Mouse (Mus musculus) embryo, embryonic 11 days (tissue): ENCODE measurements around the gene Usp51.
A peak's percentile ranks its signal among the peaks of the same experiment; 100 is the strongest.
"Not testable (repeated sequence)": the region's sequence is repeated elsewhere in the genome, so short reads cannot be mapped to it uniquely, and the experiment has no call there.

ENCODE experiments used
- DNase-seq: peaks from one replicate; pipeline ENCODE4 v3.0.0-alpha.2; 2015

The Usp51 gene

GRCm38 (mm10) chrX:153006387-153006841 lies at the start of gene Usp51:
TSS of gene Usp51 (plus strand) at chrX:153006469.
- DNase-seq, result peak; percentile 64

GRCm38 (mm10) chrX:152969606-152970005 lies 36.7 kb upstream of the Usp51 start:
- DNase-seq, result no peak

GRCm38 (mm10) chrX:152973476-152974203 lies 32.6 kb upstream of the Usp51 start:
- DNase-seq, result not testable (repeated sequence)

GRCm38 (mm10) chrX:152974204-152974661 lies 32.0 kb upstream of the Usp51 start:
- DNase-seq, result peak; percentile 54

GRCm38 (mm10) chrX:152976538-152976937 lies 29.7 kb upstream of the Usp51 start:
- DNase-seq, result no peak

GRCm38 (mm10) chrX:152985009-152985408 lies 21.3 kb upstream of the Usp51 start:
- no peak for DNase-seq

GRCm38 (mm10) chrX:152989852-152990251 lies 16.4 kb upstream of the Usp51 start:
- DNase-seq, result not testable (repeated sequence)

- DNase-seq, result not testable (repeated sequence)
Observed at GRCm38 (mm10) chrX:152996105-152996504, 10.2 kb upstream of the Usp51 start.

- peak; percentile 73 for DNase-seq
Observed at GRCm38 (mm10) chrX:153007021-153007684, 884 bp downstream of the Usp51 start.

GRCm38 (mm10) chrX:153007685-153008047 lies 1.4 kb downstream of the Usp51 start:
- no peak for DNase-seq

- not testable (repeated sequence) for DNase-seq
Observed at GRCm38 (mm10) chrX:153025255-153025654, 19.0 kb downstream of the Usp51 start.

- DNase-seq, result not testable (repeated sequence)
Observed at GRCm38 (mm10) chrX:153025709-153026108, 19.4 kb downstream of the Usp51 start.

- DNase-seq, result not testable (repeated sequence)
Observed at GRCm38 (mm10) chrX:153031547-153031946, 25.3 kb downstream of the Usp51 start.

GRCm38 (mm10) chrX:153037087-153037971 lies 31.1 kb downstream of the Usp51 start, which contains the start of gene Mageh1:
TSS of gene Mageh1 (minus strand) at chrX:153037575.
- peak; percentile 89 for DNase-seq

GRCm38 (mm10) chrX:153037972-153038744 lies 31.9 kb downstream of the Usp51 start:
- DNase-seq, result not testable (repeated sequence)
